Mouse (Mus musculus) bone marrow, adult 2 months (tissue): ENCODE results near the gene Dnajc17.

ENCODE experiments used
- CTCF ChIP-seq: fragments of 200-500 bp; IDR thresholded peaks from 2 replicates; pipeline ENCODE4 v1.5.1; 2011; ENCODE audit warnings: low read length, control low read depth; ENCODE audit not compliant: control insufficient read depth, insufficient read depth
- POLR2A ChIP-seq: fragments of 200-500 bp; IDR thresholded peaks from 2 replicates; pipeline ENCODE4 v1.6.1; 2011; ENCODE audit warnings: low read depth, mild to moderate bottlenecking, control low read depth, low read length, borderline replicate concordance; ENCODE audit not compliant: control insufficient read depth

- TF ChIP-seq POLR2A (no peak), CTCF (no peak)
Observed at GRCm38 (mm10) chr2:119155388-119155787, 53.2 kb downstream of the Dnajc17 start.
